Mouse (Mus musculus) erythroblast, adult 5-6 weeks (primary cell): Measurements from ENCODE around the gene Gm10226. TPM values are rescaled to one million over a fixed set of nuclear protein-coding genes. Genes with fewer than 3 reads are reported as not detected.

ENCODE experiments used
- total RNA-seq, 2 experiments: library from RNA; stranded (forward) in 1 of 2; stranded (reverse) in 1 of 2; fragments of 150-400 nt in 1 of 2; fragments of 200-764, 138-1000 nt in 1 of 2; gene quantifications; 2 replicates each; pipeline versions ENCODE4 v1.2.3 to v1.2.4; 2015 to 2017; ENCODE audit warnings: low replicate concordance in 2 of 2

The Gm10226 gene
- total RNA-seq, 2 experiments from 2014 or later = 56.8 TPM; not detected in 1

Other genes starting within 250 kb of the Gm10226 start
- 4.0 and 5.4 TPM in 2 replicates for gene Zfp51, start 241.5 kb upstream of the Gm10226 start, total RNA-seq (2015; ENCODE audit: low replicate concordance)
- gene Zfp51, start 241.5 kb upstream of the Gm10226 start, total RNA-seq (2017; ENCODE audit: low replicate concordance) = 1.7 and 4.0 TPM in 2 replicates
- 2.1 and 15.8 TPM in 2 replicates for gene Zfp53, start 202.9 kb upstream of the Gm10226 start, total RNA-seq (2015; ENCODE audit: low replicate concordance)
- gene Zfp53, start 202.9 kb upstream of the Gm10226 start, total RNA-seq (2017; ENCODE audit: low replicate concordance) = 0.84 and 6.5 TPM in 2 replicates
- 9.4 and 13.3 TPM in 2 replicates for gene Zfp52, start 156.3 kb upstream of the Gm10226 start, total RNA-seq (2015; ENCODE audit: low replicate concordance)
- 3.8 and 5.2 TPM in 2 replicates for gene Zfp52, start 156.3 kb upstream of the Gm10226 start, total RNA-seq (2017; ENCODE audit: low replicate concordance)
- gene Zfp948, start 124.9 kb upstream of the Gm10226 start, total RNA-seq (2015; ENCODE audit: low replicate concordance) = 2.5 and 3.3 TPM in 2 replicates
- 0.28 and 0.77 TPM in 2 replicates for gene Zfp948, start 124.9 kb upstream of the Gm10226 start, total RNA-seq (2017; ENCODE audit: low replicate concordance)
- gene Zfp983, start 41.2 kb upstream of the Gm10226 start, total RNA-seq (2015; ENCODE audit: low replicate concordance) = 0.19 and 2.3 TPM in 2 replicates
- gene Zfp983, start 41.2 kb upstream of the Gm10226 start, total RNA-seq (2017; ENCODE audit: low replicate concordance) = 1.1 and 4.3 TPM in 2 replicates
- 0.63 and 10.2 TPM in 2 replicates for gene Zfp760, start 15.9 kb downstream of the Gm10226 start, total RNA-seq (2015; ENCODE audit: low replicate concordance)
- 2.0 and 3.6 TPM in 2 replicates for gene Zfp760, start 15.9 kb downstream of the Gm10226 start, total RNA-seq (2017; ENCODE audit: low replicate concordance)
- gene Zfp229, start 38.9 kb downstream of the Gm10226 start, total RNA-seq (2015; ENCODE audit: low replicate concordance) = 0.42 and 2.7 TPM in 2 replicates
- 1.1 and 1.7 TPM in 2 replicates for gene Zfp229, start 38.9 kb downstream of the Gm10226 start, total RNA-seq (2017; ENCODE audit: low replicate concordance)
- 1.7 TPM in 1 of 2 replicates, not detected in the other for gene Zfp820, start 153.9 kb downstream of the Gm10226 start, total RNA-seq (2015; ENCODE audit: low replicate concordance)
- gene Zfp820, start 153.9 kb downstream of the Gm10226 start, total RNA-seq (2017; ENCODE audit: low replicate concordance) = 2.0 TPM in 1 of 2 replicates, not detected in the other
- gene Zfp995, start 218.1 kb downstream of the Gm10226 start, total RNA-seq (2015; ENCODE audit: low replicate concordance) = not detected in 2 replicates
- gene Zfp995, start 218.1 kb downstream of the Gm10226 start, total RNA-seq (2017; ENCODE audit: low replicate concordance) = 2.5 and 4.7 TPM in 2 replicates